Mouse (Mus musculus) limb, embryonic 11.5 days (tissue): Measurements from ENCODE around the gene Slit3. TPM values are rescaled to one million over a fixed set of nuclear protein-coding genes. Genes with fewer than 3 reads are reported as not detected.

ENCODE experiments used
- ATAC-seq: fragments of 200-750 bp; cut with Nextera tagmentation; 2 replicates; pipeline ENCODE4 v1.8.0; 2017; ENCODE audit warnings: low read depth; ENCODE audit not compliant: insufficient number of reproducible peaks, low FRiP score, low TSS enrichment
- DNase-seq: peaks from one replicate; pipeline ENCODE4 v3.0.0-alpha.2; 2015; ENCODE audit warnings: low spot score
- H3K27ac ChIP-seq: fragments of 300-500 bp; sonication (generic); replicated peaks from 2 replicates; pipeline ENCODE4 v1.5.1; 2014; ENCODE audit warnings: low read depth, mild to moderate bottlenecking, low read length
- H3K27me3 ChIP-seq: fragments of 300-500 bp; sonication (generic); 2 replicates; pipeline ENCODE4 v1.6.1; 2014; ENCODE audit warnings: mild to moderate bottlenecking, low read length, mixed read lengths; ENCODE audit not compliant: control insufficient read depth, insufficient read depth
- H3K36me3 ChIP-seq: fragments of 300-500 bp; sonication (generic); 2 replicates; pipeline ENCODE4 v1.6.1; 2014; ENCODE audit warnings: mild to moderate bottlenecking, low read length, moderate library complexity, mixed read lengths; ENCODE audit not compliant: control insufficient read depth, insufficient read depth
- H3K4me1 ChIP-seq: fragments of 300-500 bp; sonication (generic); 2 replicates; pipeline ENCODE4 v1.6.1; 2014; ENCODE audit warnings: low read length, mixed read lengths; ENCODE audit not compliant: control insufficient read depth, insufficient read depth
- H3K4me2 ChIP-seq: fragments of 300-500 bp; sonication (generic); 2 replicates; pipeline ENCODE4 v1.6.1; 2014; ENCODE audit warnings: low read depth, mild to moderate bottlenecking, moderate library complexity; ENCODE audit not compliant: severe bottlenecking
- H3K4me3 ChIP-seq: fragments of 300-500 bp; sonication (generic); 2 replicates; pipeline ENCODE4 v1.5.1; 2014; ENCODE audit warnings: low read depth, low read length
- H3K9ac ChIP-seq: fragments of 300-500 bp; sonication (generic); 2 replicates; pipeline ENCODE4 v1.6.1; 2014; ENCODE audit warnings: mild to moderate bottlenecking, low read length
- H3K9me3 ChIP-seq: fragments of 300-500 bp; sonication (generic); 2 replicates; pipeline ENCODE4 v1.6.1; 2016; ENCODE audit warnings: low read length; ENCODE audit not compliant: control insufficient read depth
- WGBS: fragments of 180-500 bp; shearing (Covaris S2); extraction: QIAGEN DNeasy Blood & Tissue Kit; methylation state at CpG from one replicate; pipeline ENCODE4 v1.1.7; 2014; 5-methylcytosine and 5-hydroxymethylcytosine counted together
- polyA plus RNA-seq: library from polyadenylated mRNA; unstranded; fragments of >200 nt; fragmentation: Nextera tagmentation; extraction: Ambion mirVana; gene quantifications from 2 replicates; pipeline ENCODE4 v1.2.1, GENCODE M21; 2014

Slit3 gene
- polyA plus RNA-seq, 1 experiment from 2014 or later: 30.6 TPM

DNA sequence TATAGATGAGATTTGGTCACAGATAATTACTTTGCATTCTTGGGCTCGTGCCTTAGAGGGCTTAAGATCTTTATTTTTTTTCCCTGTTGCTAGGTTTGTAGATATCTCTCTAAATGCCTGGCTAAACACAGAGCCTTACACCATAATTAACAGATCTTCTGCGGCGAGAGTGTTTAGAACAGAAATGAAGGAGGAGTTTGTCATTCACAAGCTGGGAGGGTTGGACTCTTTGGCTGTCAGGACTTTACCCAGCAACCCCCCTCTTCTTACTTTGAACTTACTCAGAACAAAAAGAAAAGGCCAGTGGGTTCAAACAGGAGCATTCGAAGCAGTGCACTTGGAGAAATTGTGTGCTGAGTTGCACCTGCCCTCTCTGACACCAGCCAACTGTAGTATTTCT is 103.0 kb downstream of the Slit3 start:
- DNase-seq: no peak
- H3K4me1 ChIP-seq: no peaks in the 10 kb centered on the region
- ATAC-seq: no peak
- 60% methylated on average over 4 of the region's 4 CpGs for WGBS
- no peak overlapping the region for H3K4me3 ChIP-seq
- no peak overlapping the region for H3K4me2 ChIP-seq
- no peaks in the 10 kb centered on the region for H3K27me3 ChIP-seq
- no peak overlapping the region for H3K27ac ChIP-seq
- H3K36me3 ChIP-seq: no peaks in the 10 kb centered on the region
- H3K9me3 ChIP-seq: no peaks in the 10 kb centered on the region
- no peak overlapping the region for H3K9ac ChIP-seq

DNA sequence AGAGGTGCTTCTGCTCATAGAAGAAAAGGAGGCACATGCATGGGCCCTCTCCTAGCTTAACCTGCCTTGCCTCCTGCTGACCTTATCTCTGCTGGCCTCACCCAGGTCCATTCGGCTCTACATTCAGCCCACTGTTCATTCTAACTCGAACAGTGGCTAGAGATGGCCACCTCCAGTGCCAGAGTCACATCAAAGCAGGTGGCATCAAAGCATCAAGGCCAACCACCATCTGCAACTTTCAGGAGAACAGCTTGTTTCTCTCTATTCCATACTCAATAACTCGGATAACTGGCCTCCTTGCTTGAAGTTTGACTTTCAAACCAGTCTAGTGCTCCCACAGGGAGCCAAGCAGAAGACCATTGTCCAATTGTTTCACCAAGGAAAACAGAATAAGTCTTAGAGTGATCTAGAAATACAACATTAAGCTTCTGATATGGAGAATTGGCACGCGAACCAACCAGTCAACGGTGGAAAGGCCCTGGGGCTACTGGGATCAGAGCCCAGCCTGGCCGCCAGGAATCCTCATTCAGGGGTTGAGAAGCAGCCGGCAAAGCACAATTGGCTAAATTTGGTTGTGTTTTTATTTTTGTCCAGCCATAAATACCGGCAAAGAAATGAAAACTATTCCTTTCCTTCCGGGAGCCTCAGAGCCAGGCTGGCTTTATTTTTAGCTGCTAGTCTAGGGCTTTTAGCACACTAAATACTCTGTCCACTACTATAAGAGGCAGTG is 110.5 kb downstream of the Slit3 start:
- WGBS: 91% methylated on average over 10 of the region's 10 CpGs
- no peak for ATAC-seq
- no peak for DNase-seq
- H3K4me1 ChIP-seq: peaks cover 3% of the 10 kb centered on the region; the same call in 1 of the 2 replicates
- no peak overlapping the region for H3K27ac ChIP-seq
- no peaks in the 10 kb centered on the region for H3K9me3 ChIP-seq
- H3K36me3 ChIP-seq: no peaks in the 10 kb centered on the region
- no peak overlapping the region for H3K9ac ChIP-seq
- H3K27me3 ChIP-seq: no peaks in the 10 kb centered on the region
- H3K4me2 ChIP-seq: no peak overlapping the region
- H3K4me3 ChIP-seq: no peak overlapping the region

DNA sequence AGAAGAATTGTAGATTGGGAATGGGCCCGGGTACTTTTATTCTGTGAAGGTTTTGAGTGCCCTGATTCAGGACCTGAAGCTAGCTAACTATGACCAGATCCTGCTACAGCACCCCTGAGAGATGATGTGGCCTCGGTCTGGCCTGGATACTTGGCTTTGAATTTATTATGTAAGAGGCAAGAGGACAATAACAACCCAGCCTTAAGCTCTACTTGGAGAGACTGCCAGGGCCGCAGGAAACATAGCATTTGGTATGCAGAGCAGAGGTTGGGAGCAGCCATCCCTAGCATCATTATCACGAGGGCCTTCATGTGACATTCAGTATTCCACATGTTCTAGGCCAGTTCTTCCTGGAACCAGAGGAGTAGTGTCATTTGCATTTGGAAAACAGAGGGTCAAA is 111.3 kb downstream of the Slit3 start:
- Histone ChIP-seq H3K9ac (no peak overlapping the region), H3K27me3 (no peaks in the 10 kb centered on the region), H3K4me1 (peaks cover 3% of the 10 kb centered on the region; the same call in 1 of the 2 replicates), H3K9me3 (no peaks in the 10 kb centered on the region), H3K27ac (no peak overlapping the region), H3K4me2 (no peak overlapping the region), H3K36me3 (no peaks in the 10 kb centered on the region), H3K4me3 (no peak overlapping the region)
- no peak for ATAC-seq
- no peak for DNase-seq
- whole genome bisulfite sequencing: 89% methylated on average over 4 of the region's 4 CpGs

DNA sequence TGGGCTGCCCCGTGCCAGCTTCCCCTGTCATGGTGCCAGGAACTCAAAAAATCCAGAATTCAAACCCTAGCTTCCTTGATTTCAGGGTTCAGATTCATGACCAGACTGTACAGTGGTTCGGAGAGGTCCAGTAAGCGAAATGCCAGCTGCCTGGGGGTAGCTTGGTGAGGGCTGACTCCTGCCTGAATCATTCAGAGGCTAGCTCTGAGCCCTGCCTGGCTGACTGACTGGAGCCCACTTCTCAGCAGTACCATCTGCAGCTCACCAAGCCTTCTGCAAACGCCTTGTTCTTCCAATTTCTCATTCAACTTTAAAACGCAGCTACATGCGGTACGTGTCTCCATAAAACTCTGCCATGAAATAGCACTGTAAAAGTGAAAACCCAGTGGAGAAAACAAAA is 120.4 kb downstream of the Slit3 start:
- Histone ChIP-seq H3K27ac (no peak overlapping the region), H3K9ac (no peak overlapping the region), H3K4me2 (no peak overlapping the region), H3K4me1 (peaks cover 18% of the 10 kb centered on the region; the same call in 1 of the 2 replicates), H3K4me3 (no peak overlapping the region), H3K27me3 (no peaks in the 10 kb centered on the region), H3K9me3 (no peaks in the 10 kb centered on the region), H3K36me3 (no peaks in the 10 kb centered on the region)
- DNase-seq: no peak
- ATAC-seq: no peak
- 86% methylated on average over 7 of the region's 7 CpGs for WGBS

DNA sequence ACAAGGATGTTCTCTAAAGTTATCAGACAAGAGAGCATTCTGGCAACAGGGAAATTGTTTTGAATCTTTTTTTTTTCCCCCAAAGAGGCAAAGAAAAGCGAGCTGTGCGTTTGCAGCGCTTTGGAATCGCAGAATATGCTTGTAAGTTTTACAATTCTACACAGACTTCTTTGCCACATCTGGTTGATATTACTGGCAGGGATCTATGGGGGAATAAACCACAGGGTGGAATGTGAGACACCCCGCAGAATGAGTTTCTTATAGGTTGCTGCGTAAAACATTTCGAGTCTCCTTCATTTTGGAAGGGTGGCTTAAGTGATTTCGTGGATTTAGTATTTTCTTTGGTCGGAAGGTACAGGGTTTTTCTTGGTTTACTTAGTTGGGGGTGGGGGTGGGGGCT is 122.6 kb downstream of the Slit3 start:
- no peaks in the 10 kb centered on the region for H3K36me3 ChIP-seq
- H3K9me3 ChIP-seq: no peaks in the 10 kb centered on the region
- H3K4me1 ChIP-seq: peaks cover 32% of the 10 kb centered on the region
- DNase-seq: peak; percentile 47
- no peaks in the 10 kb centered on the region for H3K27me3 ChIP-seq
- no peak overlapping the region for H3K9ac ChIP-seq
- ATAC-seq: no peak
- H3K27ac ChIP-seq: peak overlapping the region; percentile 57; the same call in 1 of the 2 replicates
- H3K4me3 ChIP-seq: no peak overlapping the region
- WGBS: 16% methylated on average over 9 of the region's 9 CpGs
- peak overlapping the region; percentile 11; the same call in 1 of the 2 replicates for H3K4me2 ChIP-seq

DNA sequence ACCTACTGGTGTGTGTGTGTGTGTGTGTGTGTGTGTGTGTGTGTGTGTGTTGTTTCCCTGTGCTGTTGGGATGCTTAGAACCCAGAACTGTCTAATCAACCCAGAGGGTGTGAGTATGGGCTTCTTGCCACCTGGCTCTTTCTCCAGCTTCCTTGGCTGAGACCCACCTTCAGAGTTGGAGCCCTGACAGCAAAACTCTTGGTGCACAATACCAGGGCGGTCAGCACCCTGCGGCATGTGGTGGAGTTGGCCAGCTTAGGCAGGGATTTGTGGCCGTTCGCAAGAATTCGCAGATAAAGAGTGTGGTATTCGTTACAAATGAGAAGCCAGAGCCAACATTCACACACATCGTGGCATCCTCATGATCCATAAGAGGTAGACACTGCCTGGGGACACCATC is 123.5 kb downstream of the Slit3 start:
- H3K4me1 ChIP-seq: peaks cover 32% of the 10 kb centered on the region

DNA sequence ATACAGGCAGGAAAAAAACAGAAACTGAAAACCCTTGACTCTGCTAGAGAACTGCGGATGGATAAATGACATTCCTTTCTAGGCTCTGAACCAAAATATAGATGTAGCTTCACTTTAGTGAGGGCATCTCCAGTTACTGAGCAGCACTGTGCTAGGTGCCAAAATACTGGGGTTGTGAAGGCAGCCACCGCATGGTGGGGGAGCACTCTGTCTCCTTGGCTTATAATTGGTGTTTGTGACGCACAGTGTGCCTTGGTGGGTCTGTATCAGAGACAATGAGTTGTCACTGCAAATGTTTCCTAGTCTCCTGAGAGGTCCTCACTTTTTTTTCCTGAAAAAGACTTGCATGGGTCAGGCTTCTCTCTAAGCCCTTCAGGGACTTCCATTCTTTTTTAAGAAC is 125.6 kb downstream of the Slit3 start:
- no peaks in the 10 kb centered on the region for H3K9me3 ChIP-seq

More for the DNA sequence above, 123.5 kb downstream of the Slit3 start:
- DNase-seq (no peak), ATAC-seq (no peak)
- no peaks in the 10 kb centered on the region for H3K36me3 ChIP-seq
- no peaks in the 10 kb centered on the region for H3K27me3 ChIP-seq
- H3K27ac ChIP-seq: no peak overlapping the region
- H3K9me3 ChIP-seq: no peaks in the 10 kb centered on the region
- H3K4me3 ChIP-seq: no peak overlapping the region
- WGBS: 96% methylated on average over 7 of the region's 7 CpGs
- H3K4me2 ChIP-seq: no peak overlapping the region
- no peak overlapping the region for H3K9ac ChIP-seq

DNA sequence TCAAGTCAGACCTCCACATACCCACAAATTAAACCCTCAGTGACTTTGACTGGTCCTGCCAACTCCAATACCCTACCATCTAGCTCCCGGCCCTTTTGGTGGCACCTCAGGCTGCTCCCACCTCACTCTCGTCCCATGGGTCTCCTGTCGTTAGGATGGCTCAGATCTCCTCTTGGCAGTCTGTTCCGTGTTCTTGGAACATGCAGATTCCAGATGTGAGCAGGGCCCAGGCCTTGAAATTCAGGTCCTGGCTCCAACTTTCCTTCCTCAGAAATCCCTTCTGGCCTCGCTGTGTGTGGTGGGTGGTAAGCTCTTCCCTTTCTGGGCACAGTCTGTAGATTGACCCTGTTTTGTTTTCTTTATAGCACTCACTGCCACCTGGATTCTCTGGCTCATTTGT is 127.1 kb downstream of the Slit3 start:
- 59% methylated on average over 5 of the region's 5 CpGs for WGBS
- H3K27me3 ChIP-seq: no peaks in the 10 kb centered on the region
- DNase-seq (no peak), ATAC-seq (no peak)
- peaks cover 27% of the 10 kb centered on the region for H3K4me1 ChIP-seq
- no peak overlapping the region for H3K4me2 ChIP-seq
- no peak overlapping the region for H3K9ac ChIP-seq
- H3K4me3 ChIP-seq: no peak overlapping the region
- no peak overlapping the region for H3K27ac ChIP-seq
- no peaks in the 10 kb centered on the region for H3K36me3 ChIP-seq
- H3K9me3 ChIP-seq: no peaks in the 10 kb centered on the region

More for the DNA sequence above, 125.6 kb downstream of the Slit3 start:
- Histone ChIP-seq H3K4me3 (no peak overlapping the region), H3K9ac (no peak overlapping the region), H3K27ac (no peak overlapping the region), H3K4me1 (peaks cover 33% of the 10 kb centered on the region), H3K4me2 (no peak overlapping the region), H3K36me3 (no peaks in the 10 kb centered on the region), H3K27me3 (no peaks in the 10 kb centered on the region)
- DNase-seq: no peak
- 72% methylated on average over 3 of the region's 3 CpGs for WGBS
- no peak for ATAC-seq
